Mouse (Mus musculus): ENCODE measurements at regions not wholly inside any gene's neighbourhood (a gene's known extent, or its start where the extent isn't known, plus 50 kb on each side); places are given as distances from the start of the nearest gene placed in this dataset.

GRCm38 (mm10) chr12:43843907-43844537 is 366.1 kb downstream of the Dnajb9 start:
- DNase-seq, result no peak

- no peak for DNase-seq
Observed at GRCm38 (mm10) chr12:43831976-43832375, 378.1 kb downstream of the Dnajb9 start.

GRCm38 (mm10) chr12:43828641-43829040 is 381.5 kb downstream of the Dnajb9 start:
- no peak for DNase-seq

- no peak for DNase-seq
Observed at GRCm38 (mm10) chr12:43827901-43828300, 382.2 kb downstream of the Dnajb9 start.

GRCm38 (mm10) chr12:43827296-43827695 is 382.8 kb downstream of the Dnajb9 start:
- DNase-seq, result peak; percentile 43

- DNase-seq, result peak; percentile 21
Observed at GRCm38 (mm10) chr12:43813559-43813958, 396.6 kb downstream of the Dnajb9 start.

- DNase-seq, result no peak
Observed at GRCm38 (mm10) chr12:43772766-43773165, 437.4 kb downstream of the Dnajb9 start.

- DNase-seq, result no peak
Observed at GRCm38 (mm10) chr12:43762151-43762550, 448.0 kb downstream of the Dnajb9 start.

Measured in right cerebral cortex, postnatal 14 days (tissue).